Mouse (Mus musculus) v-Abl transformed pro-B cells (cell line): ENCODE measurements around the gene Adcy10.

Experiments used
- in situ Hi-C, 2 experiments: fragments of 400-800 bp; cut with MboI; formaldehyde crosslinking; loops; one replicate each; pipeline ENCODE4 v1.15.1; 2025; ENCODE audit not compliant: unreplicated experiment in 2 of 2

Adcy10 gene

DNA sequence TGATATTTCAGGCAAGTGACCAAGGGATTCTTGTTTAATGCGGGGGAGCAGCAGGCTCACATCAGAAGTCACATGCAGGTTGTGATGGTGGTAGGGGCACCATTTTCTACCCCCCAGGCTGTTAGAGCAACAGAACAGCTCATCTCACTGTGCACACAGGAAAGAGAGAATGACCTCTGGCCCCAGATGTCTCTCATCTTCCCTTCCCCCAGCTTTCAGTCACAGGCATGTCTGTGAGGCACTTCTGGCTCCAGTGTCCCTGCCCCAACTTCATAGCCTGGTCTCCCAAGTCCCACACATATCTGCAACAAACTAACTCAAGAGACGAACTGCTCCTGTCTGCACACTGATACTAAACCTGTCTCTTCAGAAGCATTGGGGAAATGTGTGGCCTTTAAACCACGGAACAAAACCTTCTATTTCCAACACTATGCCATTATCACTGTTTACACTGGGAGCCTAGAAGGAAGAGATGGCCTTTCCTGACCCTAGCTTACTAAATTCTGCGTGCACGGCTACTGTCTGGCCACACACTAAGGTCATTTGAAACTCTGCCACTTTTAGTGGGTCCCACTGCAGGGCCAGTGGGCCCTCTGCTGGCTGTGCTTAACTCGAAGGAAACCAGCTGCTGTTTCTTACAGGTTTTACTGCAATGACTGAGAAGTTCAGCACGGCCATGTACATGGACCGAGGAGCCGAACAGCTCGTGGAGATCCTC lies 18.5 kb downstream of the Adcy10 start:
- in situ Hi-C loops: no loop called here

DNA sequence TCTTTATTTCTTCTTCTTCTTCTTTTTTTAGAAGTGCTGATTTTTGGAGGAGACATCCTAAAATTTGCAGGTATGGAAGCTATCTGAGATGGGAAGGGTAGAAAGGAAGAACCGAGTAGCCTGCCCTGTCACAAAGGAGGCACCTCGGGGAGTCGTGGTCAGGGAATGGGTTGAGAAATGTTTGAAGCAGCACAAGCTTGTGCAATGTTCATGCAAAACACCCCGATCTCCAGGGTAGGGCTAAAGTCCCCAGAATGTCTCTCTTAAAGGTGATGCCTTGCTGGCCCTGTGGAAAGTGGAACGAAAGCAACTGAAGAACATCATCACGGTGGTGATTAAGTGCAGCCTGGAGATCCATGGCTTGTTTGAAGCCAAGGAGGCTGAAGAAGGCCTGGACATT lies 21.3 kb downstream of the Adcy10 start:
- in situ Hi-C loops: no loop called here

DNA sequence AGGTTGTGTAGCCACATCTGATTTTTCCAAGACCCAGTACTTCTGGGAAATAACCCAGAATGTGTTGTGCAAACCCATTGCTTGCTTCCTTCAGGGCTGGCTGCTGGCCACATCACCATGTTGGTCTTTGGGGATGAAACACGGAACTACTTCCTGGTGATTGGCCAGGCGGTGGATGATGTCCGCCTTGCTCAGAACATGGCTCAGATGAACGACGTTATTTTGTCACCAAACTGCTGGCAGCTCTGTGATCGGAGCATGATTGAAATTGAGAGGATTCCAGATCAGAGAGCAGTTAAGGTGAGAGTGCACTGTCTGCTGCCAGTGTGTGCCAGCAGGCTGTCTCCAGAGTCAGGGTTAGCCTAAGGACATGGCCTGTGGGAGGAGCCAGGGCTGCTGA lies 25.2 kb downstream of the Adcy10 start:
- in situ Hi-C loops: no loop called here

DNA sequence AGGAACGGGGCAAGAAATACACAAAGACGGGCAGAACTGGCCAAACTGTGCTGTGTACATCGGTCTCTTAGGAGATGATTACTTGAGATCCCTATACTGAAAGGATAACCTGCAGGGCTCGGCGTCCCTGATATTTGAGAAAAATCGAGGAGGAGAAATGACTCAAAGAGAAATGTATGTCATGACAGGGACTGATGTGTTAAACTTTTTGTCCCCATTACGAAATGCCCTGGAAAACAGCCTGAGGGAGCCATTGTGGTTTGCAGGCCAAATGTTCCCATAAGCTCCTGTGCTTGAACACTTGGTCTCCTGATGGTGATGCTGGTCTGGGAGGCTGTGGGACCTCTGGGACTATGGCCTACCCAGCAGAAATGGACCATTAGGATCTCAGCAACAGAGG lies 35.7 kb downstream of the Adcy10 start:
- in situ Hi-C loops: no loop called here

DNA sequence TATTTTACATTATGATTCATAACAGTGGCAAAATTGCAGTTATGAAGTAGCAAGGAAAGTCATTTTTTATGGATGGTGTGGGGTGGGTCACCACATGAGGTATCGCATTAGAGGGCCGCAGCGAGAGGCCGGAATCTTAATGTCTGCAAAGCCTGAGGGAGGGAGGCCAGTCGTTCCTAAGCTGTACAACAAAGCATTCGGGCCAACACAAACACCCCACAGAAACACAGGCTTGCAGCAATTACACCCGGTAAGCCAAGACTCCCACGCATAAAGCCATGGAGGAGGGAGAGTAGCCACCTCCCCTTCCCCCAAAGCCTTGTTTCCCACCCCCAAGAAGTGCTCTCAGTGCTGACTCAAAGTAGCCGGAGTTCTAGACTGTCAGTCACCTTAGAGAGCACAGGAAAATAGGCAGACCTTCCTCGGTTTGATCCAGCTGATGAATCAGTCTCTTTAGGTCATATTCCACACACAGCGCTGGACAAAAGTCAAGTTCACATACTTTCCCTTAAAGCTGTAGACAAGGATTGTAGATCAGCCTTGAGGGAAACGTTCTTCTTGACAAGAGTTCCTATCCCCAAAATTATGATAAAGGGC lies 51.2 kb downstream of the Adcy10 start:
- in situ Hi-C loops: no loop called here

DNA sequence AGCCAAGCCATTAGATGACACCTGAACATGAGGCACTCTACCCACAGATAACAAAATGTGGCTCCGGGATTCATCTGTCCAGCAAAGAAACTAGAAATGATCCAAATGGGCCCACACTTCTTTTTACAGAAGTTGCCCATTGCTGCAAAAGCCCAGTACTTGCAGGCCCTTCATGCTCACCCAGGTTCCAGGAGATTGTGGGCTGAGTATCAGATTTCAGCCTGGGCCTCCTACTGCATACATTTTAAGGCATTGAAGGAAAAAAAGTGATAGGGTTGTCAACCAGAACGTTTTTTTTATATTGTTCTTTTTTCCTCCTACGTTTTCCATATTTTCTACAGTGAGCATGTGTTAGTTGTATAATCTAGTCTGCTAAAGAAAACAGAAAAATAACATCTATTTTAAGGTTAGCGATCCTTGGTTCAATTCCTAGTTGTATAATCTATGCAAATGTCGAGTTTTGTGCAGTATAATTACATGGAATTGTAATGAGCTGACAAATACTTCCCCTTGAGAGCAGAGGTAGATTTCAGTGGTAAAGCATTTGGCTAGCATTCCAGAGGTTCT lies 52.3 kb downstream of the Adcy10 start:
- in situ Hi-C loops: no loop called here

DNA sequence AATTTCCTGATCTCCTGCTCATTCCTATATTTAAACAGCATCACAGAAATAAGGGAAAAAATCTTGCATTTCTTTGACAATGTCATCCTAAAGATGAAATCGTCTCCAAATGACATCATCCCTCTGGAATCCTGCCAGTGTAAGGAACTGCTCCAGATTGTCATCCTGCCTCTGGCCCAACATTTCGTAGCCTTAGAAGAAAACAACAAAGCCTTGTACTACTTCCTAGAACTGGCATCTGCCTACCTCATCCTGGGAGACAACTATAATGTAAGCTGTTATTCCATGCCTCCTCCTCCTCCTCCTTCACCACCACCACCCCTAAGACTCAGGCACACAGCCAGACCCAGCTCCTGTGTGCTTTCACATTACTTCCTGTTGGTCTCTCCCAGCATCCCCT lies 71.7 kb downstream of the Adcy10 start:
- in situ Hi-C loops: no loop called here

DNA sequence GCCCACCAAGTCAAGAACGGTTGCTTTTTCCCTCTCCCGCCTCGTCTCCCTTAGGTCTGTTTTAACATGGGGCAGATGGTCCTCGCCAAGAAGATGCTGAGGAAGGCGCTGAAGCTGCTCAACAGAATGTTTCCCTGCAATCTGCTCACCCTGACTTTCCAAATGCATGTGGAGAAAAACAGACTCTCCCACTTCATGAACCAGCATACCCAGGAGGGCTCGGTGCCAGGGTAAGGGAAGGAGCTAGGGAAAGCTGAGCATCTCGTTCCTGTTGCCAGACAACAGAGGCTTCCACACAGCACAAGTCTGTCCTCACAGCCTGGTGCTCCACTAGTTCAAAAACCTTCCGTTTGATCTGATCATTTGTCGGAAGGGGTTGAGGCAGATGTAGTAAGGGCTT lies 74.1 kb downstream of the Adcy10 start:
- in situ Hi-C loops: no loop called here

DNA sequence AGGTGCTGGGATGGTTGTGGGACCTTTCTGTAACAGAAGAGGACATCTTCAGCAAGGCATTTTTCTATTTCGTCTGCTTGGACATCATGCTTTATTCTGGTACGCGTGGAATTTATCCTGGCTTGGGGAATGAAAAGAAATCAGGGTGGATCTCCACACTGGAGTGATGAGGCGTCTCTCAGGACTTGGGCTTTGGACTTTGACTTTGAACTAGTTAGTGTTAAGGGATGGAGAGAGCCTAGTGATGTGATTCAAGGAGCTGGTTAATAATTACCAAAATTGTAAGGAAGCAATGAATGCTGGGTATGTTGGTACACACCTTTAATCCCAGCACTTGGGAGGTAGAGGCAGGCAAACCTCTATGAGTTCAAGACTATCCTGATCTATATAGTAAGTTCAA lies 80.3 kb downstream of the Adcy10 start:
- in situ Hi-C loops: no loop called here

DNA sequence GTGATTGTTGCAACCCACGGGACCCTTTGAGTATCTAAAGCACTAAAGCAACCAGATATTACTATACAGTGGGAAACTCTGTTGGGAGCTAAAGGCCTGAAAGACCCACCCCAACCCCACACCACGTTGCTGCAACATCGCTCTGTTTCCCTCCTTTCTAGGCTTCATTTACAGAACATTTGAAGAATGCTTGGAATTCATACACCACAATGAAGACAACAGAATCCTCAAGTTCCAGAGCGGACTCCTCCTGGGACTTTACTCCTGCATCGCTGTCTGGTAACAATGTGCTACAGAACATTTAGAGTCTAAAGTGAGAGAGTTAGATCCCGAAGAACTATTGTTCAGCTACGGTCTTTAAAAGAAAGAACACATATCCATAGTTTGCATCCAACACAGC lies 82.5 kb downstream of the Adcy10 start:
- in situ Hi-C loops: no loop called here

DNA sequence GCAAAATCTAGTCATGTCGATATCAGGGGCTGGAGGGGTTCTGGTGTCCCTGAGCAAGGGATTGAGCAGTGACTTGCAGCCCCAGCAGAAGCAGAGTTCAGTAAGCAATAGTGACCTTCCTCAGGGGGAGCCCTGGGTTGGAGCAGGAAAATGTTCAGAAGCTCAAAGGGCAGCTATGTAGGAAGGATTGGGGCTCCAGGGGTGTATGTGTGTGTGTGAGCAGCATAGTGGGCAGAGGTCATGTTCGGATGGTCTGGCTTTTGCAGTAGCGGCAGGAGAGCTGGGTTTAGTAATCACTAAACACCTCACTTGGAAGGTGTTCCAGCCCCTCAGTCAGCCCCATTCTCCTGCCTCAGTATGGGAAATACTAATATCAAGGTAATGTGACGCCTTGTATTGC lies 91.0 kb downstream of the Adcy10 start:
- in situ Hi-C loops: loop anchor here (10.0 to 25.0 kb wide), 5 partner anchors 191 to 471 kb away; no protein-coding TSS in a partner anchor

DNA sequence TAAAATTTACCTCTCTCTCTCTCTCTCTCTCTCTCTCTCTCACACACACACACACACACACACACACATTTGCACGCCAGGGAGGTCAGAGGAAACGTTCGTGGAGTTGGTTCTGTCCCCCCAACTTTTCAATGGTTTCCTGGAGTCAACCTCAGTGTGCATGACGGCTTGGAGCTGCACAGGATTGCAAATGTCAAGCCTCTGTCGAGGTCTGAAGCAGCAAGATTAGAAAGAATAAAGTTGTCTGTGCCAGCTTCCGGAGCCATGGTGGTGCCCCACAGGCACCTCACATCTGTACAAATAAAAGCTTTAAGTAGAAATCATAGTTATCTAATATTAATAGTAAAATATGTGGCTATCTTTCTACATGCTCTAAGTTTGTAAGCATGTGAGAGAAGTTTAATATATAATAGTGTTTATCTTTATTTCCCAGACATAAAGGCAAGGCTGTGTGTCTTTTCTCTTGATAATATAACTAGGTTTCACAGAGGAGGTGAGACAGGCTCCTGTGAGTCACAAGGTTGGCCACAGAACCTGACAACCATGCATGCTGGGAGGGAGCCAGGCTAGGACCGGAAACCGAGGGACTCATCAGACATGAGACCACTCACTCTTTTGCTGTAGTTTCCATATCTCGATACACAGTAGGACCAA lies 91.6 kb downstream of the Adcy10 start:
- in situ Hi-C loops: loop anchor here (10.0 to 25.0 kb wide), 5 partner anchors 192 to 472 kb away; no protein-coding TSS in a partner anchor

DNA sequence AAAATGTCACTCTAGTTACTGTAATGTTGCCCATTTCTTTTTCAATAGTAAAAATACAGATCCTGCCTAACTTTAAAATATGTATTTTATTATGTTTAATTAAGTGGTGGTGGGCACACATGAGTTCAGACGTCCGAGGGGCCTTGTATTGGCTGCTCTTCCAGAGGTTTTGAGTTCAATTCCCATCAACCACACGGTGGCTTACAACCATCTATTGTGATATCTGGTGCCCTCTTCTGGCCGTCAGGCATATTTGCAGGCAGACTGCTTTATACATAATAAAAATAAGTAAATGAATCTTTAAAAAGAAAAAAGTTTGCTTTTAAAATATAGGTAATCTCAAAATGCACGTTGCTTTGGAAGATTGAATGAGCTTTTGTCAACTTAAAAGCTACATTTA lies 94.3 kb downstream of the Adcy10 start:
- in situ Hi-C loops: loop anchor here (10.0 to 25.0 kb wide), 5 partner anchors 195 to 475 kb away; no protein-coding TSS in a partner anchor

DNA sequence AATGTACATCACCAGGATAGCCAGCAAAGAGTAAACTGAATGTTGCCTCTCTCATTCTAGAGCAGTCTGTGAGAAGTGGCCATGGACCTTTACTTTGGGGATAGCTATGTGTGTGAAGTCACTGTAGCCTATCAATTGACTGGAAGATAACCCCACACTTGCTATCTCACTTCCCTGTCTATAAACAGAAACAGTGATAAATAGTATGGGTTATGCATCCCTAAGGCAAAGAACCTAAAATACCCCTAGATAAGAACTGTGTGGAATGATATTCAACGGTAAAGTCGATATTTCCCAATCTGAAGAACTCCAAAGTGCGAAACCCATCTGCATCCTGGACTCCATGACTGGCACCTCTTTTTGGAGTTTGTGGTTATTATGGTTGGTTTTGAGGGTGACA lies 96.3 kb downstream of the Adcy10 start:
- in situ Hi-C loops: loop anchor here (5.0 to 25.0 kb wide), 5 partner anchors 76 to 574 kb away; no protein-coding TSS in a partner anchor

DNA sequence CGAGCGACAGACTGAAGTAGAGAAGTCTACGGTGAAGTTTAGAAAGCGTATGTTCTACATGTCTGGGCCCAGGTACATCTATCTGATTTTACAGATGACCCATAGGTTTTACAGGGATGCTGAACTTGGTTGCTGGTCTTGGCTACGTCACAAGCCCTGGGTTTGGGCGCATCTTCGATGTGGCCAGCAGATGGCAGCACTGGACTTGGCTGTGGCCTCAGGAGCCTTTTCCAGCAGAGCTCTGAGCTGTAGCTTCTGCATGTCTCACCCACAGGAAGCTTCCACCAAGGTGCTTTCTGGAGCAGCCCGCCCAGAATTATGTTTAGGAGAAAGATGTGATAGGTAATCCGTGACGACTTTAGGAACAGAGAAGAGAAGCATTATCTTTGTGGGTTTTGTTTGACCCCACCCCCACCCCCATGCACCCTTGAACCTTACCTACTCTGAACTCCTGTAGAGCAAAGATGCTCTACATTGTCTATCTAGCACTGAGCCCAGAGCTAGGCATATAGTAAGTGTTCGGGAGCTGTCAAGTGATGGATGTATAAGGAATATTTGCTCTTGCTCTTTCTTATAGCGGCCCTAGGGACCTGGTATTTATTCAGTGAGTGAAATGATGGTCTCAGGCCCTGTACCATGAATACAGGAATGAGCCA lies 98.7 kb downstream of the Adcy10 start:
- in situ Hi-C loops: loop anchor here (5.0 to 25.0 kb wide), 5 partner anchors 74 to 571 kb away; no protein-coding TSS in a partner anchor

DNA sequence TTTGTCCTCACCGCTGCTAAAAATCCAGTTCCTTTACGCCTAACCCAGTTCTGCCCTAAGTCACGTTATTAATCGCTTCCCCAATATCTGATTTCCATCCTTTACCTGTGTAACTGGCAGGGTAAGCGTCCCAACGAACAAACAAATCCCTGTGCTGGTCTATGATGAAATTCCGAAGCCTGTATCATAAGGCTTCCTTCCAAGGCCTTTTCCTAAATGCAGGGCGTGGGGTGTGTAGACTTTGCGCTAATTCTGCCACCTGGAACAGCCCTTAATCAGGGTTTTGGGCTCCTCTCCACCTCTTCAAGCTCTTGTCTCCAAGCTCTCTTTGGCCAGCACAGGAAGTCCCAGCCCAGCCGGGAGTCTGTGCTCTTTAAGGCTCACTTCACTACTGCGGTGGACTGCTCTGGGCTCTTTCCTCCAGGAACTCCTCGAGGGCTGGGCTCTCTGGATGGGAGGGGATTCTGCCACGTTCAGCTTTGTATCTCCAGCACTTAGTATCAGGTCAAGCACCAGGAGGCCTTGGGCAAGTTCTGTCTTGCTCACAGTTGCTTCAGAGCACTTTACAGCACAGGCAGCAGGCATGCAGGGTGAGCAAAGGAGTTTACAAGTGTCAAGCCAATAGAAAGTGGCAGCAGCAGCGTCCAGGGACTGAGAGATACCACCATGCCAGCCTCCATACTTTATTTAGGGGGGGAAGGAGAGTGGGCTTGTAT lies 100.6 kb downstream of the Adcy10 start:
- in situ Hi-C loops: loop anchor here in 1 of 2 experiments (5.0 to 25.0 kb wide), 3 partner anchors 52 to 569 kb away; no protein-coding TSS in a partner anchor

DNA sequence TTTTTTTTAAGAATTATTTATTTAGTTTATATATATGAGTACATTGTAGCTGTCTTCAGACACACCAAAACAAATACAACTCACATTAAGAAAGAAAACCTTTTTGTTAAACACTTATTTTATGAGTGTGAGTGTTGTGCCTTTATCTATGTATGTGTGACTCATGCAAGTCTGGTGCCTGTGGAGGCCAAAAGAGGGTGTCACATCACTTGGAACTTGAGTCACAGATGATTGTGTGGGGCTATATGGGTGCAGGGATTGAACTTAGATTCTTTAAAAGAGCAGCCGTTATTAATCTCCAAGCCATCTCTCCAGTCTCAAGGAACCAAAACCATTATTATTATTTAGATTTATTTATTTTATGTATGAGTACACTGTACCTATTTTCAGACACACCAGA lies 101.4 kb downstream of the Adcy10 start:
- in situ Hi-C loops: loop anchor here in 1 of 2 experiments (5.0 to 25.0 kb wide), 3 partner anchors 51 to 568 kb away; no protein-coding TSS in a partner anchor

DNA sequence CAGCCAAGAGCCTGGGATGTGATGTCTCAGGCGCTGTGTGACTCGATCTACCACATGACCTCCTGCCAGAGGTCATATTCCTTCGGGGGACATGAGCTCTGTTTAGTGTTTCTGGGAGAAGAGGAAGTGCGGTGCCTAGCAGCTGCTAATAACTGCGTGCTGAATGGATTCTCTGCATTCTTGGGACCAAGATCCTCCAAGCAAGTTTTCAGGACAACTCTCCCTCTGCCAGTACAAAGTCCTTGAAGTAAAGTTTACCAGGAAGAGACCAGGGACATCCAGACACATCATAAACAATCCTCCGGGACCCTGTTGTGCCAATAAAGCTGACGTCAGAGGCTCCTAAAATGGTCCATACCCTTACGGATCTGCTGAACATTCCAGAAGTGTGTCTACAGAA lies 102.9 kb downstream of the Adcy10 start:
- in situ Hi-C loops: loop anchor here in 1 of 2 experiments (5.0 to 25.0 kb wide), 3 partner anchors 49 to 567 kb away; no protein-coding TSS in a partner anchor

DNA sequence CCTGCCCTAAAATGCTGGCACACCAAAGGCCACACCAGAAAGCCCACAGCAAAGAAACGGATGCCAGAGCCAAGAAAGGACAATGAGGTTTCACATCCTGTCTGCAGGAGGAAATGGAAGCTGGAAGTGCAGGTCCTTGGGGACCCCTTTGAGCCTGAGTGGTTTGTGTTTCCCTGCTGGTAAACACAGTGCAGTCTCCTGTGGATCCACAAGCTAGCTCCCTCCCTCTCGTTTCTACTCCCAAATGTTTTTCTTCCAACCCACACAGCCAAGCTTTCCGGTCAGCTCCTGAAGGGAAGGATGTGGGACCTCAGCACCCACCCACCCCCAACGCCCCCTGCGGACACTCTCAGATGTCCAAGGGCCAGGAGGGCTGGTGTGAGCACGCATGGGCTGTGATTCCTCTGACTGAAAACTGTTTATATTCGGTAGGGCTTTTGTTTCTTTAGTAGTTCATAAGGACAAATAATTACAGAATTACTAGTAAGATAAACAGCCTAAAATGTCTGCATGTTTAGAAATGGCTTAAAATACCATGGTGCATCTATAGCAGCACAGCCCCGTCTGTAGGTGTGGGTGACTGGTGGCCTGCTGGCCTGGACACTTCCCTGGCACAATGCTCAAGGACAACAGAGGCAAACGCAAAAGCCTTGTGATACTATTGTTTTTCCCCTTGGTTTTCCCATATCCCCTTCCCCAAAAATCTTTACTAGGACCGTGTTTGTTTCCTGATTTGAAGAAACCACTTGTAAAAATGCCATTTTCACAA lies 104.5 kb downstream of the Adcy10 start:
- in situ Hi-C loops: loop anchor here in 1 of 2 experiments (5.0 to 25.0 kb wide), 3 partner anchors 48 to 565 kb away; no protein-coding TSS in a partner anchor
